Mouse (Mus musculus): ENCODE data around the gene Lyl1.

Lyl1 gene

DNA sequence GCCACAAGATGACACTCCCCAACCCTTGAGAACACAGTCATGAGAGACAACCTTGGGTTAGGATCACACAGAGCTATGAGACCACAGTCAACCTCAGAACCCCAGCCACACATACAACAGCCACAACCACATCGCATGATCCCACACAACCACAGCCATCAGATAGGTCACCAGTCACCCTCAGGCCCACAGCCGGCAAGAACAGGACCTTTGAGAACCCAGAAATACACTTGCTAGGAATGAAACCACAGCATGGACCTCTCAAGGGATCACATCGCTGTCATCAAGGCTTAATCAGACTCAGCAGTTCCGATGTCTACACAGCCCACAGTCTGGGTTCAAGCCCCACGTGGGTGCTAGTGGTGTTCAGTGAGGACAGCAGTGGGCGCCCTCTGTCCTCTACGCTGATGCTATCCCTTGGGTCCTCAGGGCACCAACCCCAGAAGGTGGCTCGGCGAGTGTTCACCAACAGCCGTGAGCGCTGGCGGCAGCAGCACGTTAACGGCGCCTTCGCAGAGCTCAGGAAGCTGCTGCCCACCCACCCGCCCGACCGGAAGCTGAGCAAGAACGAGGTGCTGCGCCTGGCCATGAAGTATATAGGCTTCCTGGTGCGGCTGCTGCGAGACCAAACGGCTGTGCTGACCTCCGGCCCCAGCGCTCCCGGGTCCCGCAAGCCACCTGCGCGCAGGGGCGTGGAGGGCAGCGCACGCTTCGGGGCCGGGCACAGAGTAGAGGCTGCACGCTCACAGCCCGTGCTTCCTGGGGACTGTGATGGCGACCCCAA is 2.4 kb downstream of the Lyl1 start:
- DNase-seq (ENCODE audit: low spot score in 2 of 2), result no peak

- DNase-seq (ENCODE audit: low spot score in 2 of 2), result peak in 1 of 2 experiments; percentile 61
These were observed 3.1 kb downstream of the Lyl1 start for GRCm38 (mm10) chr8:84704356-84704755.

GRCm38 (mm10) chr8:84704867-84705831 is 3.9 kb downstream of the Lyl1 start:
- DNase-seq (ENCODE audit: low spot score in 2 of 2), result no peak

DNA sequence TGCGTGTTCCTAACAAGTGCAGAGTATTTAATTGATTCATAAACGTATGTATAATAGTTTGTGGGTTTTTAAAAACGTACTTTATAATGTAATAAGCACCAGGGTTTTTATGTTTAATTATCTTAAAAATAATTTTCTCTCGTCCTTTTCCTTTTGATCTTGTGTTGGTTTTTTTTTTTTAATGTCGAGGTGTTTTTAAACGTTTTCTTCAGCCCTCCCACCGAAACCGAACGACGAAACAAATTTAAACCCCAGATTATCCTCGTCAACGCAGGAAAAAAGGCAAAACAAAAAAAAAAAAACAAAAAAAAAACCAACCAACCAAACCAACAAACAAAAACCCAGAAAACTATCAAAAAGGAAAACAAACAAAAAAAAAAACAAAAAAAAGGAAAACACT is 4.7 kb downstream of the Lyl1 start:
- DNase-seq (ENCODE audit: low spot score in 2 of 2), result no peak

DNA sequence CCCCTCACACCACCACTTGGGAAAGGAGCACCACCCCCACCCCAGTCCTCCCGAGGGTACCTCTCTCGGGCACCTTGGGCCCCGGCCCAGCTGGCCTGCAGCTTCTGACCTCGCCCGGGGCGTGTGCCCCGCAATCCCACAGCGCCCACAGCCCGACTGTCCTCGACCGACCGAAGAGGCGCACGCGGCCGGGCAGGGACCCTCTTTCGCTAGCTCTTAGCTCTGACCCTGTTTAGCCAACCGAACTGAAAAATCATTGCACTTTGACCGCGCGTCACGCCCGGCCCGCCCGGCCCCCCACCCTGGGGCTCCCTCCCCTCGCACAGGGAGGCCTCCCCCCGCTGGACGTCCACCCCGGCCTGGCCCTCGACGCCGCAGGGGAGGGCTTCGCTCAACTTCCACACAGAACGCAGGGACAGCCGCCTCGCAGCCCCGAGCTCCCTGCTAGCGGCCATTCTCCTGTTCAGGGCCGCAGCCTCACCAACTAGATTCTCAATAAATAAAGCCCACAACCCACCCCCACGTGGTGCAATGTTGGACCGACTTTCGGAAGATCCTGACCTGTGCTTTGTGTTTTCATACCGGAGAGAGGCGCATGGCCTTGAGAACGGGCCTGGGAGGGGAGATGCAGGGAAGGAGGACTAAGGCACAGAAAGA is 5.5 kb downstream of the Lyl1 start:
- DNase-seq (ENCODE audit: low spot score in 2 of 2), result peak in 1 of 2 experiments; percentile 59

GRCm38 (mm10) chr8:84707267-84707883 is 6.1 kb downstream of the Lyl1 start:
- DNase-seq (ENCODE audit: low spot score in 2 of 2), result no peak

GRCm38 (mm10) chr8:84708071-84708541 is 6.8 kb downstream of the Lyl1 start:
- peak in 1 of 2 experiments; percentile 66 for DNase-seq (ENCODE audit: low spot score in 2 of 2)

DNA sequence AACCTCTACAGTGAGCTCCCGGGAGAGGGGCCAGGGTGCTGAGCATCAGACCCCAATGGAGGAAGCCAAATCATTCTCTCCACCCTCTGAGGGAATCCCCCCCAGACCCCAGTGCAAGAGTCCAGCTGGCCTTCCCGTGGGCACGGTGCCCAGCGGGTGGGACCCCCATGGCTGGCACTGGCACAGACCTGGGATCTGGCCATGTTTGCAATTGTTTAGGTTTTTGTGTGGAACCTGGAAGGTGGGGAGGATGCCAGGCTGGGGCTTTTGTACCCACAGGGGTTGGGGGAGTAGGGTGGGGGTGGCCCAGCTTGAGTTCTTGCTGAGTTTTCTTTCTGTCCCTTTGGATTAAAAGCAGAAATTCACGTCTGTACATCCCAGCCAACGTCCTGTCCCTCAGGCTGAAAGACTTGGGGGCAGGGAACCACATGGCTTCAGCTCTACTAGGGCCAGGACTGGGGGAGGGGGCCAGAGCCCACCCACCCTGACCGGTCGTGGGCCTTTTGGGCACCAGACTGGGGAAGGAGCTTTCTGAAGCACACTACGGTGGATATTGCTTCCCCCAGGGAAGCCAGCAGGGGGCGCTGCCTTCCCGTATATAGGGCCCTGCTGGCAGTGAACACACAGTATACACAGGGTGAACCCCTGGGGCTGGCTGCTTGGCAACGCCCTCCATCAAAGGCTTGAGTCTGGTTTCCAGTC is 7.7 kb downstream of the Lyl1 start:
- DNase-seq (ENCODE audit: low spot score in 2 of 2), result peak; percentile 82 to 86

DNA sequence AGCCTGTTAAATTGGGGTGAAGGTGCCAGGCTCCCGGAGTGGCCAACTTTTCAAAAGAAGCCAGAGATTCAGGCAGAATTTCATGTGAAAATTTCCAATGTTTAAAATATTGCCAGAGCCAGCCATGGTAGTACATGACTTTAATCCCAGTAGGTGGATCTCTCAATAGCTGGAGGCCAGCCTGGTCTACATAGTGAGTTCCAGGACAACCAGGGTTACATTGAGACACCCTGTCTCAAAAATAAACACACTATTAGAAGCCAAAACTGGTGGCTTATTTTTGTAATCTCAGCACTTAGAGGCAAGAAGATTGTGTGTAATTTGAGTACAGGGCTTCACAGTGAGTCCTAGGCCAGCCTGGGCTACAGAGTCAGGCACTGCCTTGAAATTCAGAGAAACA is 8.7 kb downstream of the Lyl1 start:
- no peak for DNase-seq (ENCODE audit: low spot score in 2 of 2)

- no peak for DNase-seq (ENCODE audit: low spot score in 2 of 2)
These were observed 10.1 kb downstream of the Lyl1 start for GRCm38 (mm10) chr8:84711312-84711711.

GRCm38 (mm10) chr8:84711933-84712758 is 10.9 kb downstream of the Lyl1 start:
- peak in 1 of 2 experiments; percentile 74 for DNase-seq (ENCODE audit: low spot score in 2 of 2)

DNA sequence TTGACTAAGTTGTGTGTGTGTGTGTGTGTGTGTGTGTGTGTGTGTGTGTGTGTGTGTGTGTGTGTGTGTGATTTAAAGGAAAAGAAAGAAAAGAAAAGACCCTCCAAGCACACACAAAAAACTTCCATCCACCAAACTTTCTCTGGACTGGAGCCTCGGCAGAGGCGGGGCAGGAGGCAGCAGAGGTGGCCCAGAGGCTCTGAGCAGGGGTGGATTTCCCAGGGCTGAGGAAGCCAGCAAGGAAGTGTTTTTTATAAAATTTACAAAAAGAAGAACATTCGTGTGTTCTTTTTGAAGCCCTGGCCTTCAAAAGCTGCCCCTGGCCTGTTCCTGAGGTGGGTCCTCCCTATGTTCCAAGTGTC is 11.5 kb downstream of the Lyl1 start:
- DNase-seq (ENCODE audit: low spot score in 2 of 2), result no peak

GRCm38 (mm10) chr8:84713381-84713780 is 12.1 kb downstream of the Lyl1 start:
- no peak for DNase-seq (ENCODE audit: low spot score in 2 of 2)

- DNase-seq (ENCODE audit: low spot score in 2 of 2), result no peak
These were observed 12.9 kb downstream of the Lyl1 start for GRCm38 (mm10) chr8:84714161-84714560.

DNA sequence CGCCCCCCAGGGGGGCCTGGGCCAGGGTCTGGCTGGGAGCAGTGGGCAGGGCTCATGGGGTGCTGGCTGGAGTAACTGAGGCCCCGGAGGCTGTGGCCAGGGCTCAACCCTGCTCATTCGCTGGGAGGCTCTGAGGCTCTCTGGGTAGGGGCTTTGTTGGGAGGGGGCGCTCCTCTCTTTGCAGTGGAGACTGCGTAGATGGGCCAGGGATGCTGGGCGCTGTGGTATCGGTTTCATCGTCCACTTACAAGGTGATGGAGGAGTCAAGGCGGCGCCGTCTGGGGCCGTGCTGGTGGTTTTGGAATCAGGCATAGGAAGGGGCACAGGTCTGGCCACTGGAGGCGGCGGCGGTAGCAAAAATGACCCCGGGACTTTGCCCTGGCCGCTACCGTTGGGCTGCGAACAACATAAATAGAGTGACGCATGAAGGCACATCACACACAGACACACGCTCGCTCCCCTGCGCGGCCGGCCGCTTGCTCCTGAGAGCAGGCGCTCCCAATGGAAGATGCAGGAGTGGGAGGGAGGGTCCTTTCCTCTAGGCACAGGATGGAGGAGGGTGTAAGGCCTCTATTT is 14.7 kb downstream of the Lyl1 start:
- no peak for DNase-seq (ENCODE audit: low spot score in 2 of 2)

- DNase-seq (ENCODE audit: low spot score in 2 of 2), result no peak
These were observed 15.5 kb downstream of the Lyl1 start for GRCm38 (mm10) chr8:84716790-84717189.

- no peak for DNase-seq (ENCODE audit: low spot score in 2 of 2)
These were observed 17.2 kb downstream of the Lyl1 start for GRCm38 (mm10) chr8:84718476-84718875.

DNA sequence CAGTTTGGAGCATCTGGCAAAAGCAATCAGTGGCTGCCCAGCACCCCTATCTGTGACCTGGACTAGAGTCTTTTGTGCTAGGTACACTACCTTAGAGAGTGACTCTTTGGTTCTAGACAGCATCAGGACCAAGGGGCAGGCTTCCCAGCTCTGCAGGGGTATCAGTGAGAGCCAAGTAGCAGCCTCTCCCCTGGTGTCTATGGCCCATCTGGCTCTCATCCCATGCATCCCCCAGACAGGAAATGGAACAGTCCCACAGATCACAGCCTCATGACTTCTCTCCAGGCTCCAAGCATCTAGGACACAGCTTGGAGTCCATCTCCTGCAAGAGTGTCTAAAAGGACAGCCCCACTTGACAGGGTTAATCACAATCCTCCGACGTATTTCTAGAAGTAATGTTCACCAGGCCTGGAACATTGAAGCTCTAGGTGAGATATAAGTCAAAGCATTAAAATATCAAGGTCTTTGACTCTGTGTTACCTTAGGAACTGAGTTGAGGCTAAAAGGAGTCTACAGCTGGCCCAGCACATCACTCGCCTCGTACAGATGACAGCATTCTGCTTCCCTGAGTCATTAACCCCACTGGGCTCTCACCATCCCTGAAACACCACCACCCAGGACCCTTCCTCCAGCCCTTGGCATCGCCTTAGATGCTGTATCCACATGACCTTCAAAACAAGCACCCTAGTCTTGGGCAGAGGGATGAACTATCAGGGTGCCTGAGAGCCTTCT is 17.9 kb downstream of the Lyl1 start:
- DNase-seq (ENCODE audit: low spot score in 2 of 2), result no peak

DNA sequence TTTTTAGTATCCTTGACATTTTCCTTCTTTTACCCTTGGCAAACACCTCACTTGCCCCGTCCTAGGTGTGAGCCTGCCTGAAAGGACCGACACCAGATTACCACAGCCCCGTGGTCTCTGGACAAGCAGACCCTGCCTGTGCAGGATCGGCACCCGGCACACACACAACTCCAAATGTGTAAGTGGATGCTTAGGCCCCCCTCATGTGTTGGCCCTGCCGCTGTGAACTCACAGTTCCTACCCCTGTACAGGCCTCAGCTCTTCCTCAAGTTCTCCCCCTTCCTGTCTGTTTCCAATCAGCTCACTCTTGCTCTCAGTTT is 21.2 kb downstream of the Lyl1 start:
- no peak for DNase-seq (ENCODE audit: low spot score in 2 of 2)
